Mouse (Mus musculus) 3T3-L1 (cell line): ENCODE data around the gene Hspa1l.
A peak's percentile ranks its signal among the peaks of the same experiment; 100 is the strongest.
"Not testable (repeated sequence)": the region's sequence is repeated elsewhere in the genome, so short reads cannot be mapped to it uniquely, and the experiment has no call there.

Experiments used
- DNase-seq: peaks from one replicate; pipeline ENCODE4 v3.0.0-alpha.2; 2015; ENCODE audit warnings: low read depth, low spot score

Hspa1l gene

DNA sequence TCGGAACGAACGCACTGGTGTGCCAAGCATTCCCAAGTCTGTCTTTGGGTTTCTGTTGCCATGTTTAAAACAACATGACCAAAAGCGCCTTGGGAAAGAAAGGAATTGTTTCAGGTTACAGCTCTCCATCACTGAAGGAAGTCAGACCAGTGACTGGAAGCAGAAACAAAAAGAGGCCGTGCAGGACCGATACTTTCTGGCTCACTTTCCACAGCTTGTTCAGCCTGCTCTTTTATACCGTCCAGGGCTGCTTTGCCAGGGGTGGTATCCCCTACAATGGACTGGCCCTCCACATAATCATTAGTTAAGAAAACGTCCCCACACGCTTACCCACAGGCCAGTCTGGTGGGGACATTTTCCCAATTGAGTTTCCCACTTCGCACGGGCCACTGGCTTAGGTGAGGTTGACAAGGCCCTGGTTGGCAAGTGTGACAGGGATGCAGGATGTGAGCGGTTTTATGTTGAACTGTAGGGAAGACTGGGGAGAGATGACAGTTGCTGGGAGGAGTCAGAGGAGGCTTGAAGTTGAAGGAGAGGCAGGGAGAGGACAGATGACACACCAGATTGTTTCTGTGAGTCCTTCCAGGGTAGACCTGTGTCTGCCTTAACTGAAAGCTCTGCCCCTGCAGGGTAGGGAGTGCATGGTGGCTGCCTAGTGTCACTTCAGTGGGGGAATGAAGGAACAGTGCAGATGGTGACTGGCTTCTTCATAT lies 29.8 kb downstream of the Hspa1l start:
- peak; percentile 72 for DNase-seq

DNA sequence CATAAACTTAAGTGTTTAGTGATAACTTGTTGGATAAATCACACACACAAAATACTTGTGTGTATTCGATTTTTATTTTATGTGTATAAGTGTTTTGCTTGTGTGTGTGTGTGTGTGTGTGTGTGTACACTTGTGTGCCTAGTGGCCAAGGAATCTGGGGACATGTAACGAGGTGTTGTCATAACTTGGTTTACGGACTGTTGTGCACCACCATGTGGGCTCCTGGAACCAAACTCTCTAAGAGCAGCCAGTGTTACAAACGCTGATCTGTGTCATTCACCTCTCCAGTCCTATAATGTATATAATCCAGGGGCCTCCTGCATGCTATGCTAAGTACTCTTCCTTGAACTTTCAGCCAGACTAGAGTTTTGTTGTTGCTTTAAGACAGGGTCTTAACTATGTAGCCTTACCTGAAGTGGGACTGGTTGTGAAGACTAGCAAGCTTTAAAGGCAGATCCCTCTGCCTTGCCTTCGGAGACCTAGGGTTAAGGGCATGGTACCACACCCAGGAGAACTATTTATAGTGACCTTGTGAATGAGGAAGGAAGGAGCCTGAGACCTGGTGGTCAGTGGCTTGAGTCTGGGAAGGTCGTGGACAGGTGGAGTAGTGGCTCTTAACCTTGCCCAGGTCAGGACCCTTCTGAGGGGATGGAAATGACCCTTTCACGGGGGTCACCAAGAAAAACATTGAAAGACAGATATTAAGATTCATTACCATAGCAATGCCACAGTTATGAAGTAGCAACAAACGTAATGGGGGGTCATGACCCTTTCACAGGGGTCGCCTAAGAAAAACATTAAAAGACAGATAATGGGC lies 30.7 kb downstream of the Hspa1l start:
- no peak for DNase-seq

DNA sequence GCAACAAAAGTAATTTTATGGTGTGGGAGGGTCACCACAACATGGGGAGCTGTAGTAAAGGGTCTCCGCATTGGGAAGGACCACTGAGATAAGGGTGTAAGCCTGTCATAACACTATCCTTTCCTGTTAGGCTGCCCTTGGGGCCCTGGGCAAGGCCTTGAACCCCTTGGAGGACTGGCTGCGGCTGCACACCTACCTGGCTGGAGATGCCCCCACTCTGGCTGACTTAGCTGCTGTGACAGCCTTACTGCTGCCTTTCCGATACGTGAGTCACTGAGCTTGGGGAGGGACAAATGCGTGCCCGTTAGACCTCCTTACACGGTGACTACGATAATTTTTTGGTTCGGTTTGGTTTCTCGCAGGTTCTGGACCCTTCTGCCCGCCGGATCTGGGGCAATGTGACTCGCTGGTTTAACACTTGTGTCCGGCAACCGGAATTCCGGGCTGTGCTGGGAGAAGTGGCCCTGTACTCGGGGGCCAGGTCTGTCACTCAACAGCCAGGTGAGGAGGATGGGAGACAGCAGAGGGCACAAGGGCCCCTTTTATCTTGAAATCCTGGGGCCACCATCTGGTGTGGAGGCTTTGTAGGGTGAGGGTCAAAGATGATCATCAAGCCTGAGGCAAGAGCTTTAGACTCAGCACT lies 31.7 kb downstream of the Hspa1l start:
- DNase-seq, result no peak

DNA sequence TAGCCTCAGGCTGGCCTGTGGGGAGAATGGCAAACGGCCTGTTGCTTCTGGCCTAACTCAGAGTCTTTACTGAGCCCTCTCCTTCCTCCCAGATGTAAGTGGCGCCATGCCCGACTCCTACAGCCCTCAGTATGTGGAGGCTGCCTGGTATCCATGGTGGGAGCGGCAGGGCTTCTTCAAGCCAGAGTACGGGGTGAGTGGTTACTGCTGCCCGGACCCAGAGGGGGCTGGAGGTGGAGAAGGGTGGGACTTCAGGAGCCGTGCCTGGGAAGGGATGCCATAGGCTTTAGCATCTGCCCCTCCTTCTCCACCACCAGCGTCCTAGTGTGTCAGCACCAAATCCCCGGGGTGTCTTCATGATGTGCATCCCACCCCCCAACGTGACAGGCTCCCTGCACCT lies 32.7 kb downstream of the Hspa1l start:
- DNase-seq, result no peak

DNA sequence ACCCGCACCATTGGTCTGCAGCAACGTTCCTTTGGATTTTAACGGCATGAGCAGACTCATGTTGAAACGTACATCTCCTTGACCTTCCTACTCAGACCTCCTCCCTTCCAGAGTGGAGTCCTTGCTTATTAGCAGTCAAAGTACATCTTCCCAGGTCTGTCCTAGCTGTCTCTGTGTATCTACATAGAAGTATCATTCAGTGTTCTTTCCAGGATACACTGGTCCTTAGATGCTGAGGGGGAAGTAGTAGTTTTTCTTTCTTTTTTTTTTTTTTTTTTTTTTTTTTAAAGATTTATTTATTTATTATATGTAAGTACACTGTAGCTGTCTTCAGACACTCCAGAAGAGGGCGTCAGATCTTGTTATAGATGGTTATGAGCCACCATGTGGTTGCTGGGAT lies 33.4 kb downstream of the Hspa1l start:
- not testable (repeated sequence) for DNase-seq

DNA sequence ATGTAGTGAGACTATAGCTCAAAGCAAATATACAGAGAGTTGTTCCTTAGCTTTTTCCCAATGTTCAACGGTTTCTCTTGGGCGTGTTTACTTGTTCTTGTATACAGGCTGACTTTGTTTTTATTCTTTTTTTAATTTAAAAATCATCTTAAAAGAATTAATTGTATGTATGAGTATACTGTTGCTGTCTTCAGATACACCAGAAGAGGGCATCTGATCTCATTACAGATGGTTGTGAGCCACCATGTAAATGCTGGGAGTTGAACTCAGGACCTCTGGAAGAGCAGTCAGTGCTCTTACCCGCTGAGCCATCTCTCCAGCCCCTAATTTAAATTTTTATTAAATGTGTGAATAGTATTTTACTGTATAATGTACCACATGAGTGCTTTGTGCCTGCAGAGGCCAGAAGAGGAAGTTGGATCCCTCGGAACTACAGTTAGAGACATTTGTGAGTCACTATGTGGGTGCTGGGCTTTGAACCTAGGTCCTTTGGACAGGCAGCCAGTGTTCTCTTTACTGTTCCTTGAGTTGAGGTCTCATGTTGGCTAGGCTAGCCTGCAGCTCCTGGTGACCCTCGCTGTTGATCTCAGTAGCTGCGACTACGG lies 35.0 kb downstream of the Hspa1l start:
- DNase-seq, result no peak

DNA sequence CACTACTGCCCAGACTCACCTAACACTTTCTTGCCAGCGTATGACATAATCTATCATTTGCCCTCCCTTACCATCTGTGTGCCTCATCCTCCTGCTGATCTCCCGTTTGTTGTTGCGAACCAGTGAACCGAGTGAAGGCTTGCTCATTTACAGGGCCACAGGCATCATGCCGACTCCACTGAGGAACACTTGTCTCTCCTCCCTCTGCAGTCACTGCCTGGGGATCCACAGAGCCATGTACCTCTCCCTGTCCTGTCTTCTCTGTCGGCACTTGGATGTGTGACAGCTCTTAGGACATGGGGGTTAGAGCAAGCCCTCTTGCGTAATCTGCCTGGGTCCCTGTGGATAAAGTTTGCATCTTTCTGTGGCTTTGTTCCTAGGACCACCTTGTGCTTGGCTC lies 37.1 kb downstream of the Hspa1l start:
- DNase-seq, result no peak

DNA sequence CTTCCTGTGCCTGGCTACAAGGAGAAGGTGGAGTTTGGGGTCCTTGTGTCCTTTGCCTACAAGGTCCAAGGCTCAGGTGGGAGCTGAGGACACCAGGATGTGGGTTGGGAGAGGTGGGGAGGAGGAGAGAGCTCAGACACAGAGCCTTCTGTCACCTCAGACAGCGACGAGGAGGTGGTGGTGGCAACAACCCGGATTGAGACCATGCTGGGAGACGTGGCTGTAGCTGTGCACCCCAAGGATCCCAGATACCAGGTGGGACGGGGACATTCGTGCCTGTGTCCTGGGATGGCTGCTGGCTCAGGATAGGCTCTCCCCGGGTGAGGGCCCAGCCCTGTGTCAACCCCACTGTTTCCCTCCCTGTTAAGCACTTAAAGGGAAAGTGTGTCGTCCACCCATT lies 38.9 kb downstream of the Hspa1l start:
- no peak for DNase-seq

DNA sequence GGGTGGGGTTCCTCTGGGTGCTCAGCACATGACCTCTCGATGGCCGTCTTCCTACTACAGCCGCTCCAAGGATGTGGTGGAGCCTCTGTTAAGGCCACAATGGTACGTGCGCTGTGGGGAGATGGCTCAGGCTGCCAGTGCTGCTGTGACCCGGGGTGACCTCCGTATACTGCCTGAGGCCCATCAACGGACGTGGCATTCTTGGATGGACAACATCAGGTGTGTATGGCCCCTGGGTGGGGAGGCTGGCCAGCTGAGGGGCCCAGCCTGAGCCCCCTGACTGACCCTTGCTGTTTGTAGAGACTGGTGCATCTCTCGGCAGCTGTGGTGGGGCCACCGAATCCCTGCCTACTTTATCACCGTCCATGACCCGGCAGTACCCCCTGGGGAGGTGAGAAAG lies 39.9 kb downstream of the Hspa1l start:
- no peak for DNase-seq

DNA sequence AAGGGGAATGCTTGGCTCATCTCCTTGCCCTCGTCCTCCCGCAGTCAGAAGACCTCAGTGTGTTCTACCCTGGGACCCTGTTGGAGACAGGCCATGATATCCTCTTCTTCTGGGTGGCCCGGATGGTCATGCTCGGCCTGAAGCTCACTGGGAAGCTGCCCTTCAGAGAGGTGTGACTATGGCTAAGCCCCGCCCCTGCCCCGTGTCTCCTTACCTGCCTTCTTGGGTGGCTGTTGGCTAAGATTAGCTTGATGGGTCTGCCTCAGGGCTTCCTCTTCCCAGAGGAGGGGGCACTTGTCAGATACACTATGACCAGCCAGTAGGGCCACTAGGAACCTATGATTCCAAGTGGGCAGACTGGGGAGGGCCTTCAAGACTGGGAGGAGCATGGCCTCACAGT lies 40.7 kb downstream of the Hspa1l start:
- no peak for DNase-seq

DNA sequence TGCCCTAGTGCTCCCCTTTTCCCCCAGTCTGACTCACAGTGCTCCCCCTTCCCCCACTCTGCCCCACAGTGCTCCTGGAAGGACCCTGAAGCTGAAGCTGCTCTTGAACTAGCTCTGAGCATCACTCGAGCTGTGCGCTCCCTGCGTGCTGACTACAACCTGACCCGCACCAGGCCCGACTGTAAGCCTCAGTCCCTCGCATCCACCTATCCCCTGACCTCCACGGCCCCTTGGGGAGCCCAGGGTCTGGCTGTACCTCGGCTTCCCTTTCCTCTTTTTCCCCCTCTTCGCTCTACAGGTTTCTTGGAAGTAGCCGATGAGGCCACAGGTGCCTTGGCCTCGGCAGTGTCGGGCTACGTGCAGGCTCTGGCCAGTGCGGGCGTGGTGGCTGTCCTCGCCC lies 42.8 kb downstream of the Hspa1l start:
- no peak for DNase-seq

DNA sequence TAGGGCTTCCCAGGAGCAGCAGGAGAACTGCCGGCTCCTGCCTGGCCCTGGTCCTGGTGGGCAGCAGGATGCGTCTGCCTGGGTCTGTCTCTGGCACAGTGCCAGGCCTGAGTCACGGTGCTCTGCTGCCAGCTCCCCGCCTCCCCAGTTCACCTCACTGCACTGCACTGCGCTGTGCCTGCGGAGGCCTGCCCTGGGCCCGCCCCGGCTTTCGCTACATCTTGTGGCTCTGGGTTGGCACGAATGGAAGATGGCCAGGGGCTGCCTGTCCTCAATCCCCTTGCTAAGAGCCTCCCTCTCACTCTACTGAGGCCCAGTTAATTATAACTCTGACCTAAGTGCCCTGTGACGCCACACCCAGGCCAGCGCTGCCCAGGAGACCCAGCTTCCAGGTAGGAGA lies 43.9 kb downstream of the Hspa1l start, which contains the start of gene Vwa7:
Vwa7 (plus strand) TSS at position 204 of the 400 bp plus-strand sequence.
- peak; percentile 63 for DNase-seq

DNA sequence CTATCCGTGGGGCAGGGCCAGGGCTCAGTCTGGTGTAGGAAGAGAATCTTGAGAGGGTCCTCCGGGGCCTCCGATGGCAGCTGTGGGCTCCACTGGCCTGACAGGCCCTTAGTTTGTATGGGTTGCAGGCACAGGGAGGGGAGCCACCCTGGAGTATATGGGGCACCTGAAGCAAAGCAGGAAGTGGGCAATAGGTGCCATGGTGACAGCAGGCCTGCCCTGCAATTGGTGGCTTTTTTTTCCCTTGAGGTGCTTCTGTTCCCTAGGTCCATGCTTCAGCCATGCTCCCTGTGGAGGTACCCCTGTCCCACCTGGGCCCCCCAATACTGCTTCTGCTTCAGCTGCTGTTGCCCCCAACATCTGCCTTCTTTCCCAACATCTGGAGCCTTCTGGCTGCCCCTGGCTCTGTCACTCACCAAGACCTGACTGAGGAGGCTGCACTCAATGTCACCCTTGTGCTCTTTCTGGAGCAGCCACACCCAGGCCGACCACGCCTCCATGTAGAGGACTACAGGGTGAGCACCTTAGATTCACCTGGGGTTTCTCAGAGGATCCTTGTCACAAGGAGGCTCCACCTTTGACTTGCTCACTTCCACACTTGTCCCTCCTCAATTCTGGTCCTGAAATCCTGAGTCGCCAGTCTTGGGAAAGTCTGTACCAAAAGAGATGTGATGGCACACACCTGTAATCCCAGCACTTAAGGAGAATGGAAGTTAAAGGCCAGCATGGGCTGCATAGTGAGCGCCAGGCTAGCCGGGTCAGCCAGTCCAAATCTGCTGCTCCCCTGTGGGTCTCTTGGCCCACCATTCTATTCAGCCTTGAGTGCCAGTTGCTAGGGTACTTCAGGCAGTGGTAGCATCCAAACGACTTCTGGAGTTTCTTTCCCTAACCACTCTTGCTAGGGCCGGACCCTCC lies 44.5 kb downstream of the Hspa1l start:
- DNase-seq, result no peak

DNA sequence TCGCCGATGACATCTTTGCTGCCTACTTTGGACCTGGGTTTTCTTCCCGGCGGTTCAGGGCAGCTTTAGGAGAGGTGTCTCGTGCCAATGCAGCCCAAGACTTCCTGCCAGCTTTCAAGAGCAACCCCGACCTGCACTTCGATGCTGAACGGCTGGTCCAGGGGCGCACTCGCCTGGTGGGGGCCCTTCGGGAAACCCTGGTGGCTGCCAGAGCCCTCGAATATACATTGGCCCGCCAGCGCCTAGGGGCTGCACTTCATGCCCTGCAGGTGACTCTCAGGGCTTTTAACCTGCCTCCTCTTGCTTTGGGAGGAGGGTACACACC lies 45.2 kb downstream of the Hspa1l start:
- DNase-seq, result no peak

DNA sequence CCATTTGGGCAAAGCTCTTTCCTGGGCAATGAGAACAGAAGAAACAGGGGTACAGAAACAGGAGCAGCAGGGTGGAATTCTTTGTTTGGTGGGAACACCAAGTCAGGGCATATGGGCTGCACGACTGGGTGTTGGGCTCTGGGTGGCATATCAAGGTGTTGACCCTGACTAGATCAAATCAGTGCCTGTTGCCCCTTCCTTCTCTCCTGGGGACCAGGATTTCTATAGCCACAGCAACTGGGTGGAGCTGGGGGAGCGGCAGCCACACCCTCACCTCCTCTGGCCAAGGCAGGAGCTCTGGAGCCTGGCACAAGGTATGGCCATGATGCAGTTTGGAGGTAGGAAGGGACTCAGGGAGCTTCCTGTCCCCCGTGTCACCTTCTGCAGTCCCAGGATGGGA lies 45.7 kb downstream of the Hspa1l start:
- no peak for DNase-seq

DNA sequence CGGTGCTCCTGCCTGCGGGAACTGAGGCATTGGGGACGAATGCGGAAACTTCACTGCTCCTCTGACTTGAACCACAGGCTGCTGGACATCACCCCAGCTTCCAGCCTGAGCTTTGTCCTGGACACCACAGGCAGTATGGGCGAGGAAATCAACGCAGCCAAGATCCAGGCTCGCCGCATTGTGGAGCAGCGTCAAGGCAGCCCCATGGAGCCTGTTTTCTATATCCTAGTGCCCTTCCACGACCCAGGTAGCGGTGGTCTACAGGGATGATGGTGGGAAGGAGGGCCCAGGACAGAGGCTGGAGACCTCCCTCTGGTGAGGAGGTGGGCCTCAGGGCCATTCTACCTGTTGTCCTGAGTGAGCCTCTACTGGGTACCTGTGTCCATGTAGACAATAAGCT lies 47.4 kb downstream of the Hspa1l start:
- no peak for DNase-seq

DNA sequence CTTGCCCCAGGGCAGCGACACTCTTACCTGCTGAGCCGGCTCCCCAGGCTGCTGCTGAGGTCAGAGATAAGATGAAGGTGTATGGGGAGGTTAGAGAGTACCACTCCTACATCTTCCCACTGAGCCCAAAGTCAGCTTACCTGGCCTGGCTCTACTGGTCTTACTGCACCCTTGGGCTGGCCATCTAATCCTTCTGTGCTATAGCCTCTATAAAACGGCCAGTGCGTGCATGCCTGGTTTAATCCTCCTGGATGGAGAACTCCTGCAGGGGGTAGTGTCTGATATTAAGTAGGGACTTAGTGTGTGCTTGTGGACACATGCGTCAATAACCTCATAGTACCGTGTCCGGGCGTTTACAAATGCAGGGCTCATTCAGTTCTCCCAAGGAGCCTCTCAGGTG lies 48.0 kb downstream of the Hspa1l start:
- DNase-seq, result no peak

DNA sequence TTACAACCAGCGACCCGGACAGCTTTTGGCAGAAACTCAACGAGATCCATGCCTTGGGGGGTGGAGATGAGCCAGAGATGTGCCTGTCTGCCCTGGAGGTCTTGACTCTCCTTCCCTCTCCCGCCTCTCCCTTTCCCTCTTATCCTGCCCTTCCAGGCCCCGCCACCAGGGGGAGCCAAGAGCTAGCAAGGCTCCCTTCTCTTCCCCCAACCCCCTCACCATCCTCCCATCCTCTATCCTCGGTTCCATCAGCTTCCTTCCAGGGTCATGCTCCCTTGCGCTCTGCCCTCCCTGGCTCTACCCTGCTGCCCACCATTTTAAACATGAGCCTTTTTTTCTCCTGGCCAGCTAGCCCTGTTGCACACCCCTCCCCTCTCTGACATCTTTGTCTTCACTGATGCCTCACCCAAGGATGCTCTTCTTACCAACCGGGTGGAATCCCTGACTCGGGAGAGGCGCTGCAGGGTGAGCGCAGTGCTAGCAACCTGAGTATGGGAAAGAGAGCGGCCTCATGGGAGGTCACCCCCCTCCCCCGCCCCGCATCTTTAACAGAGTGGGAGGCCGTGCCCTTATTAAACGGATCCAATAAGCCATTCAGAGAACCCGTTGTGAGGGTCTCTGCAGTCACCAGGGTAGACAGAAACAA lies 48.8 kb downstream of the Hspa1l start:
- DNase-seq, result peak; percentile 92

DNA sequence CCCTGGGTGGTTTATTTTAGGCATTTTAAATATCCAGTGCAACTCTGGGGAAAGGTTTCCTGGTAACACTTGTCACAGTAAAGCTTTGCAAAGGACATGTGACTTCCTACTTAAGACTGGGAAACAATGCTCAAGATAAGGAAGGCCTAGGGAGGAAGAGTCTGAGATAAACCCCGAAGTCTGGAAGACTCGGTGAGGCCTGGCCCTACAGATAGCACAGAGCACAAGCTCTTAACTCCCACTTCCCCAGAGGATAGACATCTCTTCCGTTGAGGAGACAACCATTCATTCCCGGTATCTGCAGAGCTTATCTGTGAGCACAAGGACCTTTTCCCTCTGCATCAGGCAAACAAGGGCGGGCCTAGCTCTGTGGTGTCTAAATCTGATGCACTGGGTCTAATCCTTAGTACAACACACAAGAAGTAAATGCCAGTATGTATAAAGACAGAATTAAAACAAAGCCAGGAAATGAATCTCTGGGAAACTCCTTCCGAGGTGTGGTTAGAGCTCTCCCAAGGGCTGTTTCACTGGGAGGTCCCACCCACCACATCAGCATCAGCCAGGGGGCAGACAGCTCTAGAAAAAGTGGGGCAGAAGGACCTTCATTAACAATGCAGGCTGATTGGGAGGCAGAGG lies 49.5 kb downstream of the Hspa1l start:
- DNase-seq, result no peak

DNA sequence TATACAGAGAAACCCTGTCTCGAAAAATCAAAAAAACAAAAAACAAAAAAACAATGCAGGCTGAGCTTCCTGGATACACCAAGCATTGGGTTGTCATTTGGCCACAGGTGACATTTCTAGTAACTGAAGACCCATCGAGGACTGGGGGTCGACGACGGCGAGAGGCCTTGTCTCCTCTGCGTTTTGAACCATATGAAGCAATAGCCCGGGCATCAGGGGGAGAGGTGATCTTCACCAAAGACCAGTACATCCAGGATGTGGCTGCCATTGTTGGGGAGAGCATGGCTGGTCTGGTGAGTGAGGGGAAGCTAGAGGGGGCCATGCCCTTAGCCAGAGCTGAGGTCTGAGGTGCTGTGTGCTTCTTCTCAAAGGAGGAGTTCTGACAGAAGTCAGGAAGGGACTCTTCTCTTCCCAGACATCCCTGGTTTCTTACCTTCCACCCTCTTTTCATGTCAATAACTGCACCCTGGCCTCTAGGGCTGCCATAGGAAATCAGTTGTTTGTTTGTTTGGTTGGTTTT lies 50.1 kb downstream of the Hspa1l start:
- DNase-seq, result no peak
